Mouse (Mus musculus): ENCODE results near the gene Ccdc120.
A peak's percentile ranks its signal among the peaks of the same experiment; 100 is the strongest.

The Ccdc120 gene

GRCm38 (mm10) chrX:7750432-7751116 lies at the start of gene Ccdc120:
Gene Ccdc120, minus strand, starts transcription at chrX:7750905.
- peak; percentile 24 for DNase-seq (ENCODE audit: low read depth, low spot score)

- DNase-seq (ENCODE audit: low read depth, low spot score) = no peak
These were observed 46.6 kb upstream of the Ccdc120 start for GRCm38 (mm10) chrX:7797327-7797726.

- peak; percentile 40 for DNase-seq (ENCODE audit: low read depth, low spot score)
These were observed 44.3 kb upstream of the Ccdc120 start for GRCm38 (mm10) chrX:7795016-7795415.

- peak; percentile 51 for DNase-seq (ENCODE audit: low read depth, low spot score)
These were observed 42.7 kb upstream of the Ccdc120 start for GRCm38 (mm10) chrX:7793361-7793760.

- DNase-seq (ENCODE audit: low read depth, low spot score) = peak; percentile 5
These were observed 39.6 kb upstream of the Ccdc120 start for GRCm38 (mm10) chrX:7790309-7790708.

- DNase-seq (ENCODE audit: low read depth, low spot score) = peak; percentile 90
These were observed 38.9 kb upstream of the Ccdc120 start, which contains the start of gene Gripap1 for GRCm38 (mm10) chrX:7789542-7790136. Gene Gripap1, plus strand, starts transcription at chrX:7789765.

GRCm38 (mm10) chrX:7782603-7783092 lies 31.9 kb upstream of the Ccdc120 start:
- no peak for DNase-seq (ENCODE audit: low read depth, low spot score)

- no peak for DNase-seq (ENCODE audit: low read depth, low spot score)
These were observed 28.6 kb upstream of the Ccdc120 start for GRCm38 (mm10) chrX:7779294-7779693.

GRCm38 (mm10) chrX:7778450-7779244 lies 27.9 kb upstream of the Ccdc120 start:
- no peak for DNase-seq (ENCODE audit: low read depth, low spot score)

GRCm38 (mm10) chrX:7776329-7777082 lies 25.8 kb upstream of the Ccdc120 start:
- DNase-seq (ENCODE audit: low read depth, low spot score) = peak; percentile 70

GRCm38 (mm10) chrX:7775501-7776205 lies 24.9 kb upstream of the Ccdc120 start:
- no peak for DNase-seq (ENCODE audit: low read depth, low spot score)

GRCm38 (mm10) chrX:7772766-7773165 lies 22.1 kb upstream of the Ccdc120 start:
- DNase-seq (ENCODE audit: low read depth, low spot score) = peak; percentile 36

GRCm38 (mm10) chrX:7769302-7770017 lies 18.8 kb upstream of the Ccdc120 start:
- DNase-seq (ENCODE audit: low read depth, low spot score) = no peak

- no peak for DNase-seq (ENCODE audit: low read depth, low spot score)
These were observed 15.1 kb upstream of the Ccdc120 start for GRCm38 (mm10) chrX:7765764-7766163.

- no peak for DNase-seq (ENCODE audit: low read depth, low spot score)
These were observed 14.6 kb upstream of the Ccdc120 start for GRCm38 (mm10) chrX:7765281-7765670.

- no peak for DNase-seq (ENCODE audit: low read depth, low spot score)
These were observed 14.1 kb upstream of the Ccdc120 start for GRCm38 (mm10) chrX:7764657-7765280.

- peak; percentile 37 for DNase-seq (ENCODE audit: low read depth, low spot score)
These were observed 13.1 kb upstream of the Ccdc120 start for GRCm38 (mm10) chrX:7763631-7764393.

GRCm38 (mm10) chrX:7762921-7763197 lies 12.2 kb upstream of the Ccdc120 start:
- no peak for DNase-seq (ENCODE audit: low read depth, low spot score)
